Mouse (Mus musculus) cerebellum, adult 2 months (tissue): ENCODE data around the gene Sval2. TPM values are rescaled to one million over a fixed set of nuclear protein-coding genes. Genes with fewer than 3 reads are reported as not detected.

Experiments used
- DNase-seq, 2 experiments: peaks; one replicate each; pipeline ENCODE4 v3.0.0; 2021
- H3K27ac ChIP-seq: fragments of 200-500 bp; 2 replicates; pipeline ENCODE4 v1.5.1; 2012; ENCODE audit warnings: low read length, control low read depth, inconsistent platforms; ENCODE audit not compliant: insufficient read depth
- H3K27me3 ChIP-seq: fragments of 200-500 bp; 2 replicates; pipeline ENCODE4 v1.6.1; 2012; ENCODE audit warnings: inconsistent platforms, mild to moderate bottlenecking, low read length, moderate library complexity; ENCODE audit not compliant: control insufficient read depth, insufficient read depth
- H3K4me1 ChIP-seq: fragments of 200-500 bp; 2 replicates; pipeline ENCODE4 v1.6.1; 2011; ENCODE audit warnings: low read length; ENCODE audit not compliant: control insufficient read depth, insufficient read depth
- H3K4me3 ChIP-seq: fragments of 200-500 bp; replicated peaks from 2 replicates; pipeline ENCODE3; 2011; ENCODE audit warnings: mild to moderate bottlenecking, low read depth, low read length, control low read depth; ENCODE audit not compliant: insufficient read depth
- CTCF ChIP-seq: fragments of 200-500 bp; IDR thresholded peaks from 2 replicates; pipeline ENCODE4 v1.5.1; 2011; ENCODE audit warnings: low read depth, mild to moderate bottlenecking, control low read depth, low read length, moderate library complexity, borderline replicate concordance; ENCODE audit not compliant: insufficient read depth
- POLR2A ChIP-seq: fragments of 200-500 bp; IDR thresholded peaks from 2 replicates; pipeline ENCODE4 v1.6.1; 2011; ENCODE audit warnings: low read length, control low read depth, borderline replicate concordance; ENCODE audit not compliant: insufficient read depth
- WGBS: fragments of 180-500 bp; shearing (Covaris S2); methylation state at CpG from one replicate; pipeline ENCODE4 v1.1.7; 2018; 5-methylcytosine and 5-hydroxymethylcytosine counted together
- polyA plus RNA-seq: library from polyadenylated mRNA; depleted of rRNA; stranded (reverse); fragments of >200 nt; gene quantifications from 2 replicates; pipeline ENCODE4 v1.2.3, GENCODE M21; 2012; rRNA removed

Gene Sval2
- polyA plus RNA-seq, result not detected in 2 replicates

GRCm38 (mm10) chr6:41852689-41853088, at the start of gene Sval2:
TSS of gene Sval2 (plus strand) at chr6:41852989.
- no peak for DNase-seq
- H3K27me3 ChIP-seq, result no peaks in the 10 kb centered on the region
- no peak for TF ChIP-seq POLR2A
- no peak for TF ChIP-seq CTCF
- H3K4me1 ChIP-seq, result no peaks in the 10 kb centered on the region
- no peak within 1 kb of the TSS for H3K27ac ChIP-seq
- 81% methylated on average over 3 of the region's 3 CpGs for WGBS
- no peak within 1 kb of the TSS for H3K4me3 ChIP-seq

- Histone ChIP-seq H3K4me1 (no peaks in the 10 kb centered on the region), H3K27me3 (no peaks in the 10 kb centered on the region), H3K4me3 (no peak overlapping the region), H3K27ac (no peak overlapping the region)
- no peak for DNase-seq
- TF ChIP-seq POLR2A (no peak), CTCF (no peak)
Observed at GRCm38 (mm10) chr6:41824086-41824485, 28.7 kb upstream of the Sval2 start.

- no peak for TF ChIP-seq CTCF
- no peak for TF ChIP-seq POLR2A
- 85% methylated on average over 2 of the region's 2 CpGs for WGBS
- H3K27ac ChIP-seq, result no peak overlapping the region
- H3K4me3 ChIP-seq, result no peak overlapping the region
- no peaks in the 10 kb centered on the region for H3K4me1 ChIP-seq
- H3K27me3 ChIP-seq, result no peaks in the 10 kb centered on the region
- no peak for DNase-seq
Observed at GRCm38 (mm10) chr6:41829516-41829915, 23.3 kb upstream of the Sval2 start.

GRCm38 (mm10) chr6:41847235-41847634, 5.6 kb upstream of the Sval2 start, which contains the start of gene Pip:
TSS of gene Pip (plus strand) at chr6:41847535.
- TF ChIP-seq CTCF (no peak), POLR2A (no peak)
- no peak within 1 kb of the TSS for H3K27ac ChIP-seq
- DNase-seq, result no peak
- H3K27me3 ChIP-seq, result no peaks in the 10 kb centered on the region
- 89% methylated on average over 2 of the region's 2 CpGs for WGBS
- no peak within 1 kb of the TSS for H3K4me3 ChIP-seq
- H3K4me1 ChIP-seq, result no peaks in the 10 kb centered on the region

GRCm38 (mm10) chr6:41864038-41864437, 11.2 kb downstream of the Sval2 start:
- no peak overlapping the region for H3K27ac ChIP-seq
- TF ChIP-seq CTCF, result no peak
- no peak for TF ChIP-seq POLR2A
- H3K4me1 ChIP-seq, result no peaks in the 10 kb centered on the region
- 72% methylated on average over 2 of the region's 2 CpGs for WGBS
- no peak for DNase-seq
- no peaks in the 10 kb centered on the region for H3K27me3 ChIP-seq
- H3K4me3 ChIP-seq, result no peak overlapping the region

GRCm38 (mm10) chr6:41911625-41912024, 58.8 kb downstream of the Sval2 start:
- Histone ChIP-seq H3K27ac (no peak overlapping the region), H3K27me3 (no peaks in the 10 kb centered on the region), H3K4me3 (no peak overlapping the region), H3K4me1 (no peaks in the 10 kb centered on the region)
- WGBS, result 29% methylated on average over 5 of the region's 5 CpGs
- no peak for DNase-seq
- TF ChIP-seq POLR2A (no peak), CTCF (no peak)

Other genes with a start within 250 kb of the Sval2 start
- gene Ephb6, start 247.5 kb upstream of the Sval2 start, polyA plus RNA-seq, result 21.7 and 27.4 TPM in 2 replicates
- 0.26 and 0.27 TPM in 2 replicates for gene Trpv6, start 216.6 kb upstream of the Sval2 start, polyA plus RNA-seq
- not detected in 2 replicates for gene Trpv5, start 172.2 kb upstream of the Sval2 start, polyA plus RNA-seq
- gene Llcfc1, start 168.6 kb upstream of the Sval2 start, polyA plus RNA-seq, result not detected in 2 replicates
- gene Kel, start 148.7 kb upstream of the Sval2 start, polyA plus RNA-seq, result not detected in 2 replicates
- not detected in 2 replicates for gene Olfr459, start 77.8 kb upstream of the Sval2 start, polyA plus RNA-seq
- gene Pip, start 5.5 kb upstream of the Sval2 start, polyA plus RNA-seq, result not detected in 2 replicates
- not detected in 2 replicates for gene Sval1, start 98.6 kb downstream of the Sval2 start, polyA plus RNA-seq
- gene Sval3, start 115.2 kb downstream of the Sval2 start, polyA plus RNA-seq, result not detected in 2 replicates
- gene Sva, start 185.4 kb downstream of the Sval2 start, polyA plus RNA-seq, result not detected in 2 replicates